Mouse (Mus musculus) cortical plate, adult 2 months (tissue): ENCODE data around the gene Lipc. TPM values are rescaled to one million over a fixed set of nuclear protein-coding genes. Genes with fewer than 3 reads are reported as not detected.

Experiments used
- H3K27ac ChIP-seq: fragments of 200-500 bp; 2 replicates; pipeline ENCODE4 v1.5.1; 2012; ENCODE audit warnings: low read length, control low read depth, inconsistent platforms; ENCODE audit not compliant: insufficient read depth
- H3K4me1 ChIP-seq: fragments of 200-500 bp; 2 replicates; pipeline ENCODE4 v1.6.1; 2011; ENCODE audit warnings: low read length; ENCODE audit not compliant: control insufficient read depth, insufficient read depth
- H3K4me3 ChIP-seq: fragments of 200-500 bp; 2 replicates; pipeline ENCODE4 v1.5.1; 2011; ENCODE audit warnings: mild to moderate bottlenecking, low read length, control low read depth; ENCODE audit not compliant: insufficient read depth
- CTCF ChIP-seq: fragments of 200-500 bp; IDR thresholded peaks from 2 replicates; pipeline ENCODE4 v1.5.1; 2011; ENCODE audit warnings: mild to moderate bottlenecking, control low read depth, low read length; ENCODE audit not compliant: insufficient read depth; ENCODE audit errors: extremely low read depth
- POLR2A ChIP-seq: fragments of 200-500 bp; IDR thresholded peaks from 2 replicates; pipeline ENCODE4 v1.6.1; 2011; ENCODE audit warnings: mild to moderate bottlenecking, low read length, control low read depth; ENCODE audit not compliant: insufficient read depth; ENCODE audit errors: extremely low read depth
- polyA plus RNA-seq: library from polyadenylated mRNA; depleted of rRNA; stranded (reverse); fragments of >200 nt; gene quantifications from 2 replicates; pipeline ENCODE4 v1.2.3, GENCODE M21; 2012

Lipc gene
- polyA plus RNA-seq, 1 experiment = 0.19 TPM

- no peak overlapping the region for H3K4me3 ChIP-seq
- no peak overlapping the region for H3K27ac ChIP-seq
- TF ChIP-seq CTCF (no peak), POLR2A (no peak)
- peaks cover 6% of the 10 kb centered on the region; the same call in 1 of the 2 replicates for H3K4me1 ChIP-seq
These were observed 7.8 kb upstream of the Lipc start for GRCm38 (mm10) chr9:70959866-70960265.

DNA sequence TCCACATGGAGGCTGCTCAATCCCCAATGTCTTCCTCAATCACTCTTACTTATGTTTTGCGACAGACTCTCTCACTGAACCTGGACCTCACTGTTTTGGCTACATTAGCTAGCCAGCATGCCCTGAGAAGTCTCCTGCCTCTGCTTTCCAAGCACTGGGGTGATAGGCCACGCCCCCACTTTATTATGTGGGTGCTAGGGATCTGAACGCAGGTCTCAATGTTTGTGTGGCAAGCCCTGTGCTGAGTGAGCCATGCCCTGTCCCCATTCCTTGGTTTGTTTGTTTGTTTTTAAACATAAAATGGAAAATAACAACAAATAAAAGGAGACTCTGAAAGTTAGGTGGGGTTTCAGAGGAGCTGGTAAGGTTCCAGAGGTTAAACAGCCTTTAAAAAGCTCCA, 7.4 kb upstream of the Lipc start:
- H3K4me3 ChIP-seq = no peak overlapping the region
- TF ChIP-seq POLR2A = no peak
- TF ChIP-seq CTCF = no peak
- peaks cover 6% of the 10 kb centered on the region; the same call in 1 of the 2 replicates for H3K4me1 ChIP-seq
- H3K27ac ChIP-seq = no peak overlapping the region

DNA sequence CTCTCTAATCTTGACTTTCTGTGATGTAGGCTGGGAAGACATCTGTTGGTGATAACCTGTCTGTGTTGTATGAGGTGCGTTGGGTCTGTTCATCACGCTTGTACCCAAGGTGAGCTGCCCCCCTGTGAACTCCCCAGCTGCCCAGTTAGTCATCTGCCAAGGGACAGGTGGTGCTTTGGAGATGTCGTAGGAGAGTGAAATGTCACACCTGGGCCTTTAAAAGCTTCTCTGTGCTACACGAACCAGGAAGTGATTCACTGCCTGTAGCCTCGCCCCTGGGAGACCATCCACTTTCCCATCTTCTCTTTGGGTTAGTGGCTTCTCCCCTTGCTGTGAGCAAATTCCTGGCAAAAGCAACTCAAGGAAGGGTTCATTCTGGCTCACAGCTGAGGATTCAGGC, 6.4 kb upstream of the Lipc start:
- Histone ChIP-seq H3K4me3 (no peak overlapping the region), H3K4me1 (peaks cover 2% of the 10 kb centered on the region; the same call in 1 of the 2 replicates), H3K27ac (no peak overlapping the region)
- TF ChIP-seq POLR2A (no peak), CTCF (no peak)

GRCm38 (mm10) chr9:70957717-70958116, 5.7 kb upstream of the Lipc start:
- peaks cover 2% of the 10 kb centered on the region; the same call in 1 of the 2 replicates for H3K4me1 ChIP-seq
- H3K27ac ChIP-seq = no peak overlapping the region
- H3K4me3 ChIP-seq = no peak overlapping the region
- TF ChIP-seq CTCF = no peak
- no peak for TF ChIP-seq POLR2A

GRCm38 (mm10) chr9:70954226-70954625, 2.2 kb upstream of the Lipc start:
- no peak overlapping the region for H3K27ac ChIP-seq
- no peak for TF ChIP-seq POLR2A
- TF ChIP-seq CTCF = no peak

GRCm38 (mm10) chr9:70949336-70949735, 2.7 kb downstream of the Lipc start:
- Histone ChIP-seq H3K4me1 (no peaks in the 10 kb centered on the region), H3K4me3 (no peak overlapping the region), H3K27ac (no peak overlapping the region)
- TF ChIP-seq POLR2A = no peak
- no peak for TF ChIP-seq CTCF

More at GRCm38 (mm10) chr9:70954226-70954625, 2.2 kb upstream of the Lipc start:
- Histone ChIP-seq H3K4me1 (peaks cover 2% of the 10 kb centered on the region; the same call in 1 of the 2 replicates), H3K4me3 (no peak overlapping the region)

GRCm38 (mm10) chr9:70947312-70947711, 4.7 kb downstream of the Lipc start:
- no peaks in the 10 kb centered on the region for H3K4me1 ChIP-seq
- TF ChIP-seq CTCF (no peak), POLR2A (no peak)

GRCm38 (mm10) chr9:70942686-70943333, 9.2 kb downstream of the Lipc start:
- no peak overlapping the region for H3K27ac ChIP-seq
- TF ChIP-seq POLR2A (no peak), CTCF (no peak)
- no peaks in the 10 kb centered on the region for H3K4me1 ChIP-seq
- H3K4me3 ChIP-seq = no peak overlapping the region

More at GRCm38 (mm10) chr9:70947312-70947711, 4.7 kb downstream of the Lipc start:
- H3K27ac ChIP-seq = no peak overlapping the region
- no peak overlapping the region for H3K4me3 ChIP-seq

DNA sequence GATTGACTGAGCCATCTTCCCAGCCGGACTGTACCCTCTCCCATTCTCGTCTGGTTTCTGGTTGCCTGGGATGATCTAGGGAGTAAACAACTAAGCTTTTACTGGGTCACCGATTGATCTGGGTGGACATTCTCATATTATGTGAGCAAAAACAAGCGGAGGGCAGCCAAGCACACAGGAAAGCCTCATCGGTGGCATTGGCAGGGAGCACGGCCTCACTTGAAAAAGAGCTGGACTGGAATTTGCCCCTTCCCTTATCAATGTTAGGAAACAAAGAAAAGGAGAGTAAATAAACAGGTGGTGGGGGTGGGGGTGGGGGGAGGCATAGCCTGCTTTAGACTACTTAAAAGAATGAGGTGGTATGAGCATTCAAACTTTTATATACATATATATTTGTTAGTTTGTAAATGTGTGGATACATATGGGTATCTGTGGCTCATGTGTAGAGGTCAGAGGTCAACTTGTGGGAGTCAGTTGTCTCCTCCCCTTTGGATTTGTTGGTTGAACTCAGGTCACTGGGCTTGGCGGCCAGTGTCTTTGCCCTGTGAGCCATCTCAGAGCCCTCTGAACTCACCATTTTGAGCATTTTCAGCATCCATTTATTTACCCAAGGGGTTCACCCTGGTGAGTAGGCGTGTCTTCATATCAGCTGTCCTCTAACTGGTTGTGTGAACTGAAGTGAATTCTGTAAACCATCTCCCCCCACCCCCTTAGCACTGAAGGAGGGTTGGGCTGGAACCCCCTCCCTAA, 12.1 kb downstream of the Lipc start:
- H3K4me1 ChIP-seq = no peaks in the 10 kb centered on the region
- no peak overlapping the region for H3K27ac ChIP-seq
- H3K4me3 ChIP-seq = no peak overlapping the region
- TF ChIP-seq POLR2A (no peak), CTCF (no peak)

DNA sequence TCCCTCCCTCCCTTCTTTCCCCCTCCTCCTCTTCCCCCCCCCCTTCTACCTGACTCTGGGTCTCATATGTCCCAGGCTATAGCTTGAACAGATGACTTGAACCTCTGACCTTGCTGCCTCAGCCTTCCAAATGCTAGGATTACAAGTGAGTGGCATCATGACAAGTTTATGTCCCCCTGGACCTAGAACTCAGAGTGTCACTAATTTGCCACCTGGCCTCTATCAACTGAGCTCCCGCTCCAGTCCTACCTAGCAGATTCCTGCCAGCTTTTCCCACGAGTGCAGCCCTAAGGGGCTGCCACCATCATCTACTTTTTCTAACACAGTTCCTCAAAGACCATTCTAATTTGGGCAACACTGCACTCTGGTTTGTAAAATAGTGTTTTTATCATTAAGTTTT, 13.2 kb downstream of the Lipc start:
- TF ChIP-seq POLR2A = no peak
- H3K4me3 ChIP-seq = no peak overlapping the region
- H3K27ac ChIP-seq = no peak overlapping the region
- no peaks in the 10 kb centered on the region for H3K4me1 ChIP-seq
